Mouse (Mus musculus) CD8-positive naive resting alpha-beta T cell, adult 57 days (primary cell): ENCODE results near the gene Gm8332. TPM values are rescaled to one million over a fixed set of nuclear protein-coding genes. Genes with fewer than 3 reads are reported as not detected.

Source experiments
- total RNA-seq: library from RNA; stranded (reverse); gene quantifications from one replicate; pipeline ENCODE4 v1.2.4, GENCODE M21; 2023

The Gm8332 gene
- not detected for total RNA-seq

DNA sequence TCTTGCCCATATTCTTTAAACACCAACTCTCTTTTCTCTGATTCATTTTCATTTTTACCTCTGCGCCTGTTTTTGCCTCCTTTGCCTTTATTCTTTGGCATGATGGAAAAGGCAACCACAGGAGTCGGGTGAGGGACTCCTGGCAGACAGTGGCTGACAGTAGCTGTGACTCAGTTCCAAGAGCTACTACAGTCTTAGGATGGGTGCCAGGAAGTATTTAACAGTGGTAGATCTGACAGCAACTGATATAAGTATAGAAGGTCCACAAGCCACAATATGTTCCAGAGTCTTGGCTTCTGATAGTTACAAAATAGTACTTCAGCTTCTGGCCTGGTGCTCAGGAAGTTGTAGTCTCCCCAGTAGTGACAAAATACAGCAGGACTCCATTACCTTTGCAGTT is at the start of gene Gm8332:
Gene Gm8332, minus strand, starts transcription at position 101 of the 400 bp plus-strand sequence.

DNA sequence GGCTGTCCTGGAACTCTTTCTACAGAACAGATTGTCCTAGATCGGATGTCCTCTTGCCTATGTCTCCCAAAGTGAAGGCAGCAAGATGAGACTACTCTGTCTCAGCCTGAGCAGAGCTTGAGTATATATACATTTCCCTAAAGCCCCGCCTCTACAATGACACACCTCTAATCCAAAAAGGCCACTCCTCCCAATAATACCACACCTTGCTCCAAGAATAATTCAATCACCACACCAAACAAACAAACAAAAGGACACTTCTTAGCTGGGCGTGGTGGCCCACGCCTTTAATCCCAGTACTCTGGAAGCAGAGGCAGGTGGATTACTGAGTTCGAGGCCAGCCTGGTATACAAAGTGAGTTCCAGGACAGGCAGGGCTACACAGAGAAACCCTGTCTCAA is 24.5 kb upstream of the Gm8332 start, which contains the start of gene Gm5662:
Gene Gm5662, minus strand, starts transcription at position 101 of the 400 bp plus-strand sequence.

Other genes with a start within 250 kb of the Gm8332 start
- not detected for gene Gm2075, start 238.3 kb downstream of the Gm8332 start, total RNA-seq
- gene Gm6803, start 231.3 kb downstream of the Gm8332 start, total RNA-seq = not detected
- gene Gm2056, start 223.1 kb downstream of the Gm8332 start, total RNA-seq = not detected
- not detected for gene Gm16368, start 166.4 kb downstream of the Gm8332 start, total RNA-seq
- not detected for gene Gm10436, start 68.0 kb downstream of the Gm8332 start, total RNA-seq
- not detected for gene Gm5662, start 24.4 kb upstream of the Gm8332 start, total RNA-seq
- not detected for gene Gm5039, start 73.9 kb upstream of the Gm8332 start, total RNA-seq
- gene Adck1, start 110.5 kb upstream of the Gm8332 start, total RNA-seq = 15.9 TPM